Mouse (Mus musculus): ENCODE data around the gene Sike1. TPM values are rescaled to one million over a fixed set of nuclear protein-coding genes. Genes with fewer than 3 reads are reported as not detected.
A peak's percentile ranks its signal among the peaks of the same experiment; 100 is the strongest.

Sike1 gene
- 10 to 100 TPM; 15.9 to 93.0 (median 51.2) TPM for total RNA-seq (2018; cell fraction: chromatin; rRNA removed)
- 10 to 100 TPM; 12.5 to 24.6 (median 17.9) TPM for total RNA-seq (2018; cell fraction: cytosol; rRNA removed)
- total RNA-seq (2018; cell fraction: nucleus; rRNA removed), result 100 to 1,000 TPM in 1 of 26 experiments, 10 to 100 TPM in 25; 16.5 to 104 (median 41.6) TPM
- polyA plus RNA-seq (2018), result 20.0 to 29.2 TPM (median 23.8 TPM) in 3 replicates

GRCm38 (mm10) chr3:102995605-102996321 is at the start of gene Sike1:
TSS of gene Sike1 (plus strand) at chr3:102995708.
- Histone ChIP-seq H3K79me2 (ENCODE audit: inconsistent target) (peaks cover 17% of the 10 kb centered on the region), H3K4me3 (ENCODE audit: inconsistent target) (peak within 1 kb of the TSS; percentile 56), H3K27ac (peak within 1 kb of the TSS; percentile 32; the same call in 1 of the 2 replicates), H3K36me3 (ENCODE audit: inconsistent target) (peaks cover 26% of the 10 kb centered on the region)
- under 1% methylated on average over 60 of the region's 60 CpGs for WGBS (ENCODE audit: missing documents)

- no peak overlapping the region for H3K27ac ChIP-seq
- no peak overlapping the region for H3K4me3 ChIP-seq (ENCODE audit: inconsistent target)
- no peaks in the 10 kb centered on the region for H3K36me3 ChIP-seq (ENCODE audit: inconsistent target)
- no peaks in the 10 kb centered on the region for H3K79me2 ChIP-seq (ENCODE audit: inconsistent target)
- WGBS (ENCODE audit: missing documents), result 95% methylated on average over 3 of the region's 3 CpGs
Observed at GRCm38 (mm10) chr3:102946312-102946711, 49.2 kb upstream of the Sike1 start.

- Histone ChIP-seq H3K4me3 (ENCODE audit: inconsistent target) (no peak overlapping the region), H3K27ac (no peak overlapping the region), H3K79me2 (ENCODE audit: inconsistent target) (no peaks in the 10 kb centered on the region), H3K36me3 (ENCODE audit: inconsistent target) (no peaks in the 10 kb centered on the region)
- WGBS (ENCODE audit: missing documents), result 71% methylated on average over 5 of the region's 5 CpGs
Observed at GRCm38 (mm10) chr3:102946861-102947260, 48.6 kb upstream of the Sike1 start.

- H3K36me3 ChIP-seq (ENCODE audit: inconsistent target), result no peaks in the 10 kb centered on the region
- H3K79me2 ChIP-seq (ENCODE audit: inconsistent target), result no peaks in the 10 kb centered on the region
- H3K4me3 ChIP-seq (ENCODE audit: inconsistent target), result no peak overlapping the region
- WGBS (ENCODE audit: missing documents), result 93% methylated on average over 12 of the region's 12 CpGs
- H3K27ac ChIP-seq, result no peak overlapping the region
Observed at GRCm38 (mm10) chr3:102954476-102954875, 41.0 kb upstream of the Sike1 start.

GRCm38 (mm10) chr3:102955143-102955542 is 40.4 kb upstream of the Sike1 start:
- WGBS (ENCODE audit: missing documents), result 86% methylated on average over 3 of the region's 3 CpGs
- no peak overlapping the region for H3K4me3 ChIP-seq (ENCODE audit: inconsistent target)

GRCm38 (mm10) chr3:102955596-102955995 is 39.9 kb upstream of the Sike1 start:
- H3K4me3 ChIP-seq (ENCODE audit: inconsistent target), result no peak overlapping the region
- no peak overlapping the region for H3K27ac ChIP-seq
- 71% methylated on average over 3 of the region's 3 CpGs for WGBS (ENCODE audit: missing documents)
- H3K79me2 ChIP-seq (ENCODE audit: inconsistent target), result no peaks in the 10 kb centered on the region
- no peaks in the 10 kb centered on the region for H3K36me3 ChIP-seq (ENCODE audit: inconsistent target)

More at GRCm38 (mm10) chr3:102955143-102955542, 40.4 kb upstream of the Sike1 start:
- Histone ChIP-seq H3K27ac (no peak overlapping the region), H3K36me3 (ENCODE audit: inconsistent target) (no peaks in the 10 kb centered on the region), H3K79me2 (ENCODE audit: inconsistent target) (no peaks in the 10 kb centered on the region)

- Histone ChIP-seq H3K4me3 (ENCODE audit: inconsistent target) (no peak within 1 kb of the TSS), H3K79me2 (ENCODE audit: inconsistent target) (no peaks in the 10 kb centered on the region), H3K36me3 (ENCODE audit: inconsistent target) (no peaks in the 10 kb centered on the region), H3K27ac (no peak within 1 kb of the TSS)
- 67% methylated on average over 3 of the region's 3 CpGs for WGBS (ENCODE audit: missing documents)
Observed at GRCm38 (mm10) chr3:102964033-102964432, 31.5 kb upstream of the Sike1 start, which contains the start of gene Nr1h5. TSS of gene Nr1h5 (minus strand) at chr3:102964133.

- Histone ChIP-seq H3K27ac (no peak overlapping the region), H3K79me2 (ENCODE audit: inconsistent target) (no peaks in the 10 kb centered on the region), H3K4me3 (ENCODE audit: inconsistent target) (no peak overlapping the region), H3K36me3 (ENCODE audit: inconsistent target) (no peaks in the 10 kb centered on the region)
- 94% methylated on average over 9 of the region's 9 CpGs for WGBS (ENCODE audit: missing documents)
Observed at GRCm38 (mm10) chr3:102970067-102970466, 25.4 kb upstream of the Sike1 start.

GRCm38 (mm10) chr3:102970508-102970907 is 25.0 kb upstream of the Sike1 start:
- no peaks in the 10 kb centered on the region for H3K79me2 ChIP-seq (ENCODE audit: inconsistent target)
- no peak overlapping the region for H3K27ac ChIP-seq
- H3K36me3 ChIP-seq (ENCODE audit: inconsistent target), result no peaks in the 10 kb centered on the region
- 94% methylated on average over 3 of the region's 3 CpGs for WGBS (ENCODE audit: missing documents)
- no peak overlapping the region for H3K4me3 ChIP-seq (ENCODE audit: inconsistent target)

GRCm38 (mm10) chr3:102976906-102977305 is 18.6 kb upstream of the Sike1 start:
- Histone ChIP-seq H3K4me3 (ENCODE audit: inconsistent target) (no peak overlapping the region), H3K27ac (no peak overlapping the region), H3K36me3 (ENCODE audit: inconsistent target) (no peaks in the 10 kb centered on the region), H3K79me2 (ENCODE audit: inconsistent target) (no peaks in the 10 kb centered on the region)
- WGBS (ENCODE audit: missing documents), result 86% methylated on average over 4 of the region's 4 CpGs

GRCm38 (mm10) chr3:102979550-102980348 is 15.8 kb upstream of the Sike1 start:
- Histone ChIP-seq H3K79me2 (ENCODE audit: inconsistent target) (no peaks in the 10 kb centered on the region), H3K36me3 (ENCODE audit: inconsistent target) (no peaks in the 10 kb centered on the region), H3K4me3 (ENCODE audit: inconsistent target) (no peak overlapping the region), H3K27ac (no peak overlapping the region)
- WGBS (ENCODE audit: missing documents), result 86% methylated on average over 9 of the region's 10 CpGs

- Histone ChIP-seq H3K27ac (no peak overlapping the region), H3K79me2 (ENCODE audit: inconsistent target) (no peaks in the 10 kb centered on the region), H3K4me3 (ENCODE audit: inconsistent target) (no peak overlapping the region), H3K36me3 (ENCODE audit: inconsistent target) (no peaks in the 10 kb centered on the region)
- 87% methylated on average over 3 of the region's 3 CpGs for WGBS (ENCODE audit: missing documents)
Observed at GRCm38 (mm10) chr3:102980349-102980736, 15.2 kb upstream of the Sike1 start.

- H3K79me2 ChIP-seq (ENCODE audit: inconsistent target), result peaks cover 1% of the 10 kb centered on the region
- no peak overlapping the region for H3K4me3 ChIP-seq (ENCODE audit: inconsistent target)
- H3K27ac ChIP-seq, result no peak overlapping the region
- WGBS (ENCODE audit: missing documents), result 86% methylated on average over 8 of the region's 8 CpGs
- no peaks in the 10 kb centered on the region for H3K36me3 ChIP-seq (ENCODE audit: inconsistent target)
Observed at GRCm38 (mm10) chr3:102991041-102991440, 4.5 kb upstream of the Sike1 start.

GRCm38 (mm10) chr3:102992936-102993335 is 2.6 kb upstream of the Sike1 start:
- Histone ChIP-seq H3K36me3 (ENCODE audit: inconsistent target) (no peaks in the 10 kb centered on the region; the same call in 1 of the 2 replicates), H3K4me3 (ENCODE audit: inconsistent target) (no peak overlapping the region), H3K27ac (no peak overlapping the region), H3K79me2 (ENCODE audit: inconsistent target) (peaks cover 17% of the 10 kb centered on the region)
- WGBS (ENCODE audit: missing documents), result 70% methylated on average over 3 of the region's 3 CpGs

GRCm38 (mm10) chr3:102995233-102995604 is 289 bp upstream of the Sike1 start:
- no peak overlapping the region for H3K27ac ChIP-seq
- H3K36me3 ChIP-seq (ENCODE audit: inconsistent target), result peaks cover 20% of the 10 kb centered on the region
- peak overlapping the region; percentile 56; the same call in 1 of the 2 replicates for H3K4me3 ChIP-seq (ENCODE audit: inconsistent target)
- H3K79me2 ChIP-seq (ENCODE audit: inconsistent target), result peaks cover 17% of the 10 kb centered on the region
- 42% methylated on average over 7 of the region's 7 CpGs for WGBS (ENCODE audit: missing documents)
